Mouse (Mus musculus) CD4-positive, CD25-positive, alpha-beta regulatory T cell (primary cell): ENCODE results near the gene Aldh16a1. TPM values are rescaled to one million over a fixed set of nuclear protein-coding genes. Genes with fewer than 3 reads are reported as not detected.

ENCODE experiments used
- polyA plus RNA-seq: library from polyadenylated mRNA; unstranded; fragments of 100-300 nt; shearing (Covaris generic); gene quantifications from one replicate; pipeline ENCODE4 v1.2.1, GENCODE M21; 2017

Aldh16a1 gene
- polyA plus RNA-seq, result 58.9 TPM

GRCm38 (mm10) chr7:45154096-45154992 is at the start of gene Aldh16a1, which contains the start of gene Pih1d1:
Gene Aldh16a1 (minus strand): TSS chr7:45154584.
Gene Pih1d1 (plus strand): TSS chr7:45154303.

DNA sequence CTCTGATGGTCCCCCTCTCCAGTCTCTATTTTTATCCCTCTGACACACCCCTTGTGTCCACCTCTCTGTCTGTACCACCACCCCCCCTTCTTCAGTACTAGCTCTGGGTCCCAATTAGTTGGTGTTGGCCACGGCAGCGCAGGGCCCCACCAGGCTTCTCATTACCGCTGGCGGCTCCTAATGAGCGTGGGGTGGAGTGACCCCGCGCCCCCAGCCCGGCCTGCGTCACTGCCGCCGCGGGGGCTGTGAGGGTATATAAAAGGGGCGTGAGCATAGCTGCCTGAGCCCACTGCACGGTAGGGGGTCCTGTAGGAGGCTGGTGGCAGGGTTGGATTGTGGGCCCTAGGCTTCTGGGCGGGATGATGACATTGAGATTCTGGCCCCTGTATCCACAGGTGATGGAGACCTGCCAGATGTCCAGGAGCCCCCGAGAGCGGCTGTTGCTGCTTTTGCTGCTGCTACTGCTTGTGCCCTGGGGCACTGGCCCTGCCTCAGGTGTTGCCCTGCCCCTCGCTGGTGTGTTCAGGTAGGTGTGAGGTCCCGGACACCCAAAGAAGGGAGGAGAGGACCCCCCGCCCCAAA is 26.6 kb upstream of the Aldh16a1 start, which contains the start of gene Pth2:
Gene Pth2, plus strand, starts transcription at position 100 of the 582 bp plus-strand sequence.

DNA sequence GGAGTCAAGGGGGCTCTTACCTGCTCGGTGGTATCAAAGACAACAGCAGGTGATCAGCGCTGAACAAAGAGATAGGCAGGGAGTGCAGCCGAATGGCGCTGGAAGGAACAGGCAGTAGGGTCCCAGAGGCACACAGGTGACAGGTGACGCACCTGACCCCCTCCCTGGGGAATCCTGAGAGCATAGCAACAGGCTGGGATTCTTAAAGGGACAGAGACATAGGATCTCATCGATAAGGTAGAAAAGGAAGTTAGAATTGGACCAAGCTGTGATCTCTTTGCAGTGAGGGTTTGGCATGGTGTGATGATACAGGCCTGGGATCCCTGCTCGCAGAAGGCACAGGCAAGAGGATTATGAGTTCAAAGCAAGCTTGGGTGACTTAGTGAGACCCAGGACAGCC is 25.1 kb upstream of the Aldh16a1 start, which contains the start of gene Gfy:
Gene Gfy, minus strand, starts transcription at position 101 of the 400 bp plus-strand sequence.

DNA sequence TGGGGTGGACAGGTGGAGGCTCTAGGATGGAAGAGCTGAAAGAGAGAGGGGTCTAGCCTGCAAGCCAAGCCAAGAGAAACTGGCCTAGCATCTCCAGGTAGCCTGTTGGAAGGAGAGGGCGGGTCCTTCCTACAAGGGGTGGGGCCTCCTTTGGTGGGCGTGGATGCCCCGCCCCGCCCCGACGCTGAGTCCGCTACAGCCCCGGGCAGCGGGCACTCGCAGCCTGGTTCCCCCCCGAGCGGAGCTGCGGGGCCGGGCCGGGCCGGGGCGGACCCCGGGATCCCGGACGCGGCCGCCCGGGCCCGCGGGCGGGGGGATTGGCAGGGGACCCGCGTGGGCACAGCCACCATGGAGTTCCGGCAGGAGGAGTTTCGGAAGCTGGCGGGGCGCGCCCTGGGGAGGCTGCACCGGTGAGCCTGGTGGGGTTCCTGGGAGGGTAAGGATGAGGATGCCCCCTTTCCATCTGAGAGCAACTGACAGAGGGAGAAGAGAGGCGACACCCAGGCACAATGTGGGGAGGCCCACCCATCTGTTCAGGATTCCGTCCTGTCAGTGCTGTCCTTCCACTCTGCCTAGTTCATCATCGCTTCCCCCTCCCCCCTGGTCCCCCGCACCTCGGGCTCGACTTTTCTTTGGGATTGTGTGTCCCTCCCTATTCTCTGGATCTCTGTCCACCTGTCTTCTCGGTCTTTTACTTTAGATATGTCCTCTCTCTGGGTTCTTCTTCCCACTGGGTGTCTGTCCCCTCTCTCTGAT is 9.5 kb upstream of the Aldh16a1 start, which contains the start of gene Slc17a7:
Gene Slc17a7, plus strand, starts transcription at position 215 of the 756 bp plus-strand sequence.

DNA sequence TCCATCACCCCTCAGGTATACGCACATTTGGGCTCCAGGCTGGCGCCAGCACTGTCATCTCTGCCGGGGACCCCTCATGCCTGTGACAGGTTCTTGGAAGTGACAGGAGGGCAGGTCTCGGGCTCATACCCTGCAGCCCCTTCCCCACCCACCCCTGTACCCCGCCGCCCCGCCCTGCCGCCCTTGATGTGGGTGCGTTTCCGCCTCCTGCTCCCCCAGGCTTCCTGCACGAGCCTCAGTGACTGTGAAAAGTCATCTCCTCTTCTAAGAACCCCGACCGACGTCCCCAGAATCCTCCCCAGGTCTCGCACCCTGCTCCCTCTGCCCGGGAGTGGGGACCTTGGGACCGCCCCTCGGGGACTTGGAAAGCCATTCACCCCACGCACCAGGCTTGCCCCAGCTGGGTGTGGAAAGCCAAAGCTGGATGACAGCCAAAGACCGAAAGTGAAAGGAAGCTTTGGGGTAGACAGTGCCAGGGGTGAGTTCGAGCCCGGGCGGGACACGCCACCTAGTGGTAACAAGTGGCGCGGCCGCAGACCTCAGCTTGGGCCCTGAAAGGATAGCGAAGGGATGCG is 18.3 kb downstream of the Aldh16a1 start, which contains the start of the genes Gm45713 and Flt3l:
Gene Gm45713, minus strand, starts transcription at position 239 of the 575 bp plus-strand sequence.
Gene Flt3l, minus strand, starts transcription at position 440 of the 575 bp plus-strand sequence.

GRCm38 (mm10) chr7:45128624-45129246 is 25.6 kb downstream of the Aldh16a1 start, which contains the start of gene Rpl13a:
Gene Rpl13a (minus strand): TSS chr7:45128761.

GRCm38 (mm10) chr7:45124224-45125143 is 29.9 kb downstream of the Aldh16a1 start, which contains the start of gene Rps11:
Gene Rps11 (minus strand): TSS chr7:45124439.

DNA sequence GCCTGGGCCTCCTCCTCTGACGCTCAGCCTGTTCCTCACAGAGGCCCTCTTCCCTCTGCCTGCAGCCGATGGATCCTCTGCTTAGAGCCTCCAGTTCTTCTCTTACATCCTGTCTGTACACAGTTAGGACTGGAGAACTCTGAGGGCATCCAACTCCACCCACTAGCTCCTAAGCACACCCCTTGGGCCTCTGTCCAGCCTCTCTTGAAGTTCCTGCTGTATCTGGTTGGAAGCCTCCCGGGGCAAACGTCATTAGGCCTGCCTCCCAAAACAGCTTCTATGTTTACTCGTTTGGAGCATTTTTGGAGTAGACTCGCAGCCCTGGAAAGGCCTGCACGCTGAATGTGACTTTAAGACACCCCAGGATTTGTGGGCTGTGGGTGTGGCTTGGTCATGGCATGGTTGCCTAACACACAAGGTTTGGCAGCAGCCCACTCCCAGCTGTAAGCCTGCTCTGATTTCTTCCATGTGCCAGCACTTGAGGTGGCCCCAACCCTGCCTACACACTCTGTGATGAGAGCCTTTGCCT is 50.7 kb downstream of the Aldh16a1 start, which contains the start of gene Fcgrt:
Gene Fcgrt, minus strand, starts transcription at position 200 of the 529 bp plus-strand sequence.

DNA sequence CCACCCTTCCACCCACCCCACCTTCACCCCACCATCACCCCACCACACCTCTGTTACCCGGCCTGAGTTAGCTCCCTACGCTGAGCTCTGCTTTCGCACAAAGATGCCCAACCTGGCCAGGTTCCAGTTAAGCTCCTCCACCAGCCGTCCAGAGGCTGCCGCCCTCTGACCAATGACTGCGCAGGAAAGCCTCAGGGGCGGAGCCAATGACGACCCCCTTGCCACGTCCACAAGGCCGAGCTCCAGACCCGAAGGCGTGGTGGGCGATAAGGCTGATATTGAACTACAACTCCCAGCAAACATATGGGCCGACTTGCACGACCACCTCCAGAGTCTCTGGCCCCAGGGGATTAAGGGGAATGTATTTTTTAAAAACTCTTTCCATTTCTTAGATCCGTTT is 62.3 kb downstream of the Aldh16a1 start, which contains the start of gene Rcn3:
Gene Rcn3, minus strand, starts transcription at position 174 of the 400 bp plus-strand sequence.

Other genes with a start within 250 kb of the Aldh16a1 start
- gene Ap2a1, start 225.1 kb downstream of the Aldh16a1 start, polyA plus RNA-seq, result 68.0 TPM
- not detected for gene Tsks, start 211.4 kb downstream of the Aldh16a1 start, polyA plus RNA-seq
- gene Cpt1c, start 179.7 kb downstream of the Aldh16a1 start, polyA plus RNA-seq, result 0.30 TPM
- gene Prmt1, start 168.0 kb downstream of the Aldh16a1 start, polyA plus RNA-seq, result 175 TPM
- gene Irf3, start 156.9 kb downstream of the Aldh16a1 start, polyA plus RNA-seq, result 235 TPM
- gene Bcl2l12, start 155.9 kb downstream of the Aldh16a1 start, polyA plus RNA-seq, result 35.8 TPM
- 38.8 TPM for gene Scaf1, start 138.2 kb downstream of the Aldh16a1 start, polyA plus RNA-seq
- gene Rras, start 136.6 kb downstream of the Aldh16a1 start, polyA plus RNA-seq, result 24.1 TPM
- gene Prr12, start 101.7 kb downstream of the Aldh16a1 start, polyA plus RNA-seq, result 4.0 TPM
- 115 TPM for gene Nosip, start 92.2 kb downstream of the Aldh16a1 start, polyA plus RNA-seq
- 3.0 TPM for gene Prrg2, start 91.9 kb downstream of the Aldh16a1 start, polyA plus RNA-seq
- 10.7 TPM for gene Rcn3, start 62.4 kb downstream of the Aldh16a1 start, polyA plus RNA-seq
- gene Fcgrt, start 50.7 kb downstream of the Aldh16a1 start, polyA plus RNA-seq, result 2.8 TPM
- 2,481 TPM for gene Rps11, start 30.1 kb downstream of the Aldh16a1 start, polyA plus RNA-seq
- gene Rpl13a, start 25.8 kb downstream of the Aldh16a1 start, polyA plus RNA-seq, result 2,316 TPM
- not detected for gene Gm45713, start 18.4 kb downstream of the Aldh16a1 start, polyA plus RNA-seq
- gene Flt3l, start 18.2 kb downstream of the Aldh16a1 start, polyA plus RNA-seq, result 309 TPM
- gene Pih1d1, start 281 bp downstream of the Aldh16a1 start, polyA plus RNA-seq, result 59.4 TPM
- gene Slc17a7, start 9.4 kb upstream of the Aldh16a1 start, polyA plus RNA-seq, result 0.08 TPM
- gene Gfy, start 25.0 kb upstream of the Aldh16a1 start, polyA plus RNA-seq, result not detected
- gene Pth2, start 26.4 kb upstream of the Aldh16a1 start, polyA plus RNA-seq, result not detected
- 0.07 TPM for gene Ccdc155, start 50.3 kb upstream of the Aldh16a1 start, polyA plus RNA-seq
- gene Dkkl1, start 57.6 kb upstream of the Aldh16a1 start, polyA plus RNA-seq, result 8.9 TPM
- 4.9 TPM for gene Tead2, start 61.2 kb upstream of the Aldh16a1 start, polyA plus RNA-seq
- gene Cd37, start 84.5 kb upstream of the Aldh16a1 start, polyA plus RNA-seq, result 607 TPM
- not detected for gene Slc6a16, start 86.5 kb upstream of the Aldh16a1 start, polyA plus RNA-seq
- not detected for gene Slc6a21, start 122.9 kb upstream of the Aldh16a1 start, polyA plus RNA-seq
- gene Trpm4, start 179.2 kb upstream of the Aldh16a1 start, polyA plus RNA-seq, result 15.0 TPM
- gene Hrc, start 180.7 kb upstream of the Aldh16a1 start, polyA plus RNA-seq, result not detected
- gene Ppfia3, start 212.4 kb upstream of the Aldh16a1 start, polyA plus RNA-seq, result 0.30 TPM
- not detected for gene Lin7b, start 216.0 kb upstream of the Aldh16a1 start, polyA plus RNA-seq
- gene Snrnp70, start 241.2 kb upstream of the Aldh16a1 start, polyA plus RNA-seq, result 231 TPM